Comparison of ENCODE assay signal across 18 mouse cellular contexts in genomic region chr11:118693276-118693675, GRCm38 (mm10).
DNase-seq lines count a peak whose midpoint lies in the region; ATAC-seq lines count a peak whose summit lies in the region.
"Had no signal": no experiment of that assay in that cellular context is flagged by ENCODE, and none has a peak within 500 bp of the region (broad histone marks: within the 10 kb centered on the region; RNA-seq: fewer than 3 reads in every experiment).

No protein-coding gene starts in this region.

- DNase-seq in frontal cortex, postnatal 14 days (ENCODE audit: low spot score in 2 of 2), result no peak
- DNase-seq in layer of hippocampus, adult 8-10 months (ENCODE audit: low spot score in 2 of 2), result peak; percentile 26
- DNase-seq in layer of hippocampus, postnatal 14 days (ENCODE audit: low spot score in 2 of 2), result no peak
- DNase-seq in right cerebral cortex, adult 18-20 months, result peak; percentile 23
- DNase-seq in right cerebral cortex, postnatal 10 days (ENCODE audit: low spot score in 2 of 2), result no peak
- DNase-seq: adrenal gland, adult 8-10 months; adrenal gland, postnatal 25 days; cerebellum, adult 9-10 months; cerebellum, postnatal 14 days; gastrocnemius, postnatal 25 days; heart, adult 18-20 months; heart, postnatal 14 days; heart, postnatal 4 days had no signal

- peak; percentile 34; the same call in 1 of the 2 replicates for ATAC-seq in frontal cortex, adult (ENCODE audit: low TSS enrichment)
- ATAC-seq: activated CD4-positive, CD25-positive, alpha-beta regulatory T cell, adult 4 months; forebrain, embryonic 13.5 days; forebrain, embryonic 16.5 days; hindbrain, postnatal 0 days had no signal

Comparison
In these comparisons a context has a peak if more than half of its experiments do, and no peak if none do; other contexts are left out.
1. DNase-seq: peak in layer of hippocampus, adult 8-10 months (2 of 2) and right cerebral cortex, adult 18-20 months (single experiment); none in frontal cortex, postnatal 14 days (0 of 2), layer of hippocampus, postnatal 14 days (0 of 2) and right cerebral cortex, postnatal 10 days (0 of 2).